Mouse (Mus musculus): ENCODE measurements at regions not wholly inside any gene's neighbourhood (a gene's known extent, or its start where the extent isn't known, plus 50 kb on each side); places are given as distances from the start of the nearest gene placed in this dataset.

- Histone ChIP-seq H3K27me3 (ENCODE audit: control insufficient read depth, insufficient read depth, low read depth, low read length) (no peaks in the 10 kb centered on the region), H3K4me3 (ENCODE audit: low read depth, low read length) (no peak overlapping the region), H3K9ac (ENCODE audit: low read depth, low read length) (no peak overlapping the region), H3K4me2 (ENCODE audit: low read length) (no peak overlapping the region), H3K4me1 (ENCODE audit: control insufficient read depth, insufficient read depth, low read length) (no peaks in the 10 kb centered on the region), H3K27ac (ENCODE audit: low read length) (no peak overlapping the region), H3K36me3 (ENCODE audit: control insufficient read depth, insufficient read depth, low read length) (no peaks in the 10 kb centered on the region), H3K9me3 (replicated peaks; ENCODE audit: control insufficient read depth, low read length, poor library complexity, severe bottlenecking) (no peaks in the 10 kb centered on the region)
- 90% methylated on average over 2 of the region's 2 CpGs for WGBS
- no peak for ATAC-seq
These were observed 134.2 kb upstream of the Hs3st2 start for GRCm38 (mm10) chr7:121257466-121257865.

- H3K9ac ChIP-seq (ENCODE audit: low read depth, low read length) = no peak overlapping the region
- WGBS = 42% methylated on average over 12 of the region's 12 CpGs
- H3K4me1 ChIP-seq (ENCODE audit: control insufficient read depth, insufficient read depth, low read length) = no peaks in the 10 kb centered on the region
- H3K27me3 ChIP-seq (ENCODE audit: control insufficient read depth, insufficient read depth, low read depth, low read length) = no peaks in the 10 kb centered on the region
- no peaks in the 10 kb centered on the region for H3K36me3 ChIP-seq (ENCODE audit: control insufficient read depth, insufficient read depth, low read length)
- H3K4me2 ChIP-seq (ENCODE audit: low read length) = no peak overlapping the region
- H3K4me3 ChIP-seq (ENCODE audit: low read depth, low read length) = no peak overlapping the region
- no peak overlapping the region for H3K27ac ChIP-seq (ENCODE audit: low read length)
- no peaks in the 10 kb centered on the region for H3K9me3 ChIP-seq (replicated peaks; ENCODE audit: control insufficient read depth, low read length, poor library complexity, severe bottlenecking)
- peak; percentile 68 for ATAC-seq
These were observed 132.7 kb upstream of the Hs3st2 start for GRCm38 (mm10) chr7:121258826-121259496.

- Histone ChIP-seq H3K27ac (ENCODE audit: low read length) (no peak overlapping the region), H3K4me3 (ENCODE audit: low read depth, low read length) (no peak overlapping the region), H3K27me3 (ENCODE audit: control insufficient read depth, insufficient read depth, low read depth, low read length) (no peaks in the 10 kb centered on the region), H3K4me2 (ENCODE audit: low read length) (no peak overlapping the region), H3K9me3 (replicated peaks; ENCODE audit: control insufficient read depth, low read length, poor library complexity, severe bottlenecking) (no peaks in the 10 kb centered on the region), H3K4me1 (ENCODE audit: control insufficient read depth, insufficient read depth, low read length) (no peaks in the 10 kb centered on the region), H3K9ac (ENCODE audit: low read depth, low read length) (no peak overlapping the region), H3K36me3 (ENCODE audit: control insufficient read depth, insufficient read depth, low read length) (no peaks in the 10 kb centered on the region)
- WGBS = 76% methylated on average over 21 of the region's 21 CpGs
- peak; percentile 54 for ATAC-seq
These were observed 132.1 kb upstream of the Hs3st2 start for GRCm38 (mm10) chr7:121259497-121260009.

DNA sequence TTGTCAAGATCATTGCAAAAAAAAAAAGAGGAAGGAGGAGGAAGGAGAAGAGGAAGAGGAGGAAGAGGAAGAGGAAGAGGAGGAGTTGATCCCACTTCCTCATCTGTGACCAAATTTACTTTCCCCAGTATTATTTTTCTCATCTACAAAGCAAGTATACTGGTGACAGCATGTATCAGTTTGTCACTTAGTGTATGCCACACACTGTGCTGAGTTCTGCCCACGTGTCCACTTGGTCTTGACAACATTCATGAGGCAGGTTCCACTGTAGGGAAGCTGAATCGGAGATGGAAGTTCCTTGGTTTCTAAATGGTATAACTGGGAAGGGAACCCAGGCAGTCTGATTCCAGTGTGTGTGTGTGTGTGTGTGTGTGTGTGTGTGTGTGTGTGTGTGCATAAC lies 122.3 kb upstream of the Hs3st2 start:
- Histone ChIP-seq H3K36me3 (ENCODE audit: control insufficient read depth, insufficient read depth, low read length) (no peaks in the 10 kb centered on the region), H3K27ac (ENCODE audit: low read length) (no peak overlapping the region), H3K9me3 (replicated peaks; ENCODE audit: control insufficient read depth, low read length, poor library complexity, severe bottlenecking) (no peaks in the 10 kb centered on the region), H3K4me1 (ENCODE audit: control insufficient read depth, insufficient read depth, low read length) (no peaks in the 10 kb centered on the region), H3K27me3 (ENCODE audit: control insufficient read depth, insufficient read depth, low read depth, low read length) (no peaks in the 10 kb centered on the region), H3K9ac (ENCODE audit: low read depth, low read length) (no peak overlapping the region), H3K4me3 (ENCODE audit: low read depth, low read length) (no peak overlapping the region), H3K4me2 (ENCODE audit: low read length) (no peak overlapping the region)
- no peak for ATAC-seq
- 81% methylated on average over 2 of the region's 2 CpGs for WGBS

DNA sequence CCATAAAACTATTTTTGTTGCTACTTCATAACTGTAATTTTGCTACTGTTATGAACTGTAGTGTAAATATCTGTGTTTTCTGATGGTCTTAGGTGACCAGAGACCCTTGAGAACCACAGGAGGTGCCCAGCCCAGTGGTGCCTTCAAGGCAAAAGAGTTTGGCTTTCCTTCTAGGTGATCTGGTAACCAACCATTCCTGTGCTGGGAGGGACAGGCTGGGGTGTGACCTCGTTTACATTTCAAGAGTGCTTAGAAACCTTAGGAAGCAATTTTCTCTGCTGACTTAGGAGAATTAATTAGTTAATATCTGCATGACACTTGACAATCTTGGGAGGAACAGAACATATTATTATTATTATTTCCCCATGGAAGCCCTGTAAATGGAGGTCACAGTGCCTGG lies 111.1 kb upstream of the Hs3st2 start:
- H3K4me3 ChIP-seq (ENCODE audit: low read depth, low read length) = no peak overlapping the region
- 50% methylated on average over 1 of the region's 1 CpGs for WGBS
- ATAC-seq = no peak
- H3K4me2 ChIP-seq (ENCODE audit: low read length) = no peak overlapping the region
- no peaks in the 10 kb centered on the region for H3K36me3 ChIP-seq (ENCODE audit: control insufficient read depth, insufficient read depth, low read length)
- H3K9ac ChIP-seq (ENCODE audit: low read depth, low read length) = no peak overlapping the region
- H3K9me3 ChIP-seq (replicated peaks; ENCODE audit: control insufficient read depth, low read length, poor library complexity, severe bottlenecking) = no peaks in the 10 kb centered on the region
- H3K27ac ChIP-seq (ENCODE audit: low read length) = no peak overlapping the region
- H3K4me1 ChIP-seq (ENCODE audit: control insufficient read depth, insufficient read depth, low read length) = no peaks in the 10 kb centered on the region
- no peaks in the 10 kb centered on the region for H3K27me3 ChIP-seq (ENCODE audit: control insufficient read depth, insufficient read depth, low read depth, low read length)

- Histone ChIP-seq H3K4me2 (ENCODE audit: low read length) (no peak overlapping the region), H3K9ac (ENCODE audit: low read depth, low read length) (no peak overlapping the region), H3K27me3 (ENCODE audit: control insufficient read depth, insufficient read depth, low read depth, low read length) (no peaks in the 10 kb centered on the region), H3K4me1 (ENCODE audit: control insufficient read depth, insufficient read depth, low read length) (no peaks in the 10 kb centered on the region), H3K27ac (ENCODE audit: low read length) (no peak overlapping the region), H3K36me3 (ENCODE audit: control insufficient read depth, insufficient read depth, low read length) (no peaks in the 10 kb centered on the region), H3K4me3 (ENCODE audit: low read depth, low read length) (no peak overlapping the region), H3K9me3 (replicated peaks; ENCODE audit: control insufficient read depth, low read length, poor library complexity, severe bottlenecking) (no peaks in the 10 kb centered on the region)
- no peak for ATAC-seq
- WGBS = 70% methylated on average over 7 of the region's 7 CpGs
These were observed 109.5 kb upstream of the Hs3st2 start for GRCm38 (mm10) chr7:121282154-121282553.

- no peaks in the 10 kb centered on the region for H3K36me3 ChIP-seq (ENCODE audit: control insufficient read depth, insufficient read depth, low read length)
- H3K4me3 ChIP-seq (ENCODE audit: low read depth, low read length) = no peak overlapping the region
- ATAC-seq = no peak
- H3K27me3 ChIP-seq (ENCODE audit: control insufficient read depth, insufficient read depth, low read depth, low read length) = no peaks in the 10 kb centered on the region
- no peak overlapping the region for H3K4me2 ChIP-seq (ENCODE audit: low read length)
- H3K4me1 ChIP-seq (ENCODE audit: control insufficient read depth, insufficient read depth, low read length) = no peaks in the 10 kb centered on the region
- H3K9me3 ChIP-seq (replicated peaks; ENCODE audit: control insufficient read depth, low read length, poor library complexity, severe bottlenecking) = no peaks in the 10 kb centered on the region
- no peak overlapping the region for H3K27ac ChIP-seq (ENCODE audit: low read length)
- H3K9ac ChIP-seq (ENCODE audit: low read depth, low read length) = no peak overlapping the region
- WGBS = 89% methylated on average over 16 of the region's 16 CpGs
These were observed 101.9 kb upstream of the Hs3st2 start for GRCm38 (mm10) chr7:121289737-121290136.

DNA sequence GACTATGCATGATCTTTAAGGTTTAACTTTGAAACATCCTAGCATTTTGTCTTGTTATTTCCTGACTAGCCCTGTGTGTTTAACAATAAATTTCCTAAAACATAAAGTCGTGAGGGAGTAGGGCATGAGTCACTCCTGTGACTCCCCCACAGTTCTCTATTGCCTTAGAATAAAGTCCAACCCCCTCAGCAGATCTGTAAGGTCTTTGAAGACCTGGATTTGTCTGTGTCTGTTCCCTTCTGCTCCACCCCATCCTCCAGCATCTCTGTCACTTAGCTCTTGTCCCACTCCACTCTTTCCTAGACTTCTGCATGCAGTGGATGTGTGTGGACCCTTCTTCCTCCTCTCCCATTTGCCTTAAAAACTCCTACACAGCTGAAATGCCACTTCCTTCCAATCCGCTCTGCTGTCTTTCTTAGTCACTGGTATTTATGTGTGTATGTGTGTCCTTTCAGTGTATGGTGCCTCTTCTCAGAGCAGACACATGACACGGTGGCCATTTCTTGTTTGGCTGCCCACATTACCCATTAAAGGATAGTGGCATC lies 95.4 kb upstream of the Hs3st2 start:
- Histone ChIP-seq H3K27ac (ENCODE audit: low read length) (no peak overlapping the region), H3K4me1 (ENCODE audit: control insufficient read depth, insufficient read depth, low read length) (no peaks in the 10 kb centered on the region), H3K4me3 (ENCODE audit: low read depth, low read length) (no peak overlapping the region), H3K27me3 (ENCODE audit: control insufficient read depth, insufficient read depth, low read depth, low read length) (no peaks in the 10 kb centered on the region), H3K9ac (ENCODE audit: low read depth, low read length) (no peak overlapping the region), H3K36me3 (ENCODE audit: control insufficient read depth, insufficient read depth, low read length) (no peaks in the 10 kb centered on the region), H3K4me2 (ENCODE audit: low read length) (no peak overlapping the region), H3K9me3 (replicated peaks; ENCODE audit: control insufficient read depth, low read length, poor library complexity, severe bottlenecking) (no peaks in the 10 kb centered on the region)
- 85% methylated on average over 3 of the region's 3 CpGs for WGBS
- ATAC-seq = no peak

GRCm38 (mm10) chr7:121312961-121313587 lies 78.6 kb upstream of the Hs3st2 start:
- peak overlapping the region; percentile 3; the same call in 1 of the 2 replicates for H3K4me3 ChIP-seq (ENCODE audit: low read depth, low read length)
- peak overlapping the region; percentile 36; the same call in 1 of the 2 replicates for H3K9ac ChIP-seq (ENCODE audit: low read depth, low read length)
- H3K9me3 ChIP-seq (replicated peaks; ENCODE audit: control insufficient read depth, low read length, poor library complexity, severe bottlenecking) = no peaks in the 10 kb centered on the region
- H3K4me2 ChIP-seq (ENCODE audit: low read length) = peak overlapping the region; percentile 49
- no peaks in the 10 kb centered on the region for H3K36me3 ChIP-seq (ENCODE audit: control insufficient read depth, insufficient read depth, low read length)
- peak; percentile 45; the same call in 1 of the 2 replicates for ATAC-seq
- no peaks in the 10 kb centered on the region; the same call in 1 of the 2 replicates for H3K27me3 ChIP-seq (ENCODE audit: control insufficient read depth, insufficient read depth, low read depth, low read length)
- peak overlapping the region; percentile 15; the same call in 1 of the 2 replicates for H3K27ac ChIP-seq (ENCODE audit: low read length)
- peaks cover 6% of the 10 kb centered on the region; the same call in 1 of the 2 replicates for H3K4me1 ChIP-seq (ENCODE audit: control insufficient read depth, insufficient read depth, low read length)
- WGBS = 4% methylated on average over 19 of the region's 19 CpGs
